Mouse (Mus musculus) brain, embryonic 14.5 days (tissue): ENCODE results near the gene Nfkbiz.

ENCODE experiments used
- CTCF ChIP-seq: fragments of 200-500 bp; IDR thresholded peaks from 2 replicates; pipeline ENCODE4 v1.5.1; 2012; ENCODE audit warnings: inconsistent platforms, mild to moderate bottlenecking, moderate library complexity, borderline replicate concordance; ENCODE audit not compliant: insufficient read depth, insufficient read length; ENCODE audit errors: extremely low read depth
- POLR2A ChIP-seq: fragments of 200-500 bp; IDR thresholded peaks from 2 replicates; pipeline ENCODE4 v1.6.1; 2012; ENCODE audit warnings: mild to moderate bottlenecking, inconsistent platforms, borderline replicate concordance; ENCODE audit not compliant: poor library complexity, insufficient read depth, insufficient read length, severe bottlenecking; ENCODE audit errors: extremely low read depth

DNA sequence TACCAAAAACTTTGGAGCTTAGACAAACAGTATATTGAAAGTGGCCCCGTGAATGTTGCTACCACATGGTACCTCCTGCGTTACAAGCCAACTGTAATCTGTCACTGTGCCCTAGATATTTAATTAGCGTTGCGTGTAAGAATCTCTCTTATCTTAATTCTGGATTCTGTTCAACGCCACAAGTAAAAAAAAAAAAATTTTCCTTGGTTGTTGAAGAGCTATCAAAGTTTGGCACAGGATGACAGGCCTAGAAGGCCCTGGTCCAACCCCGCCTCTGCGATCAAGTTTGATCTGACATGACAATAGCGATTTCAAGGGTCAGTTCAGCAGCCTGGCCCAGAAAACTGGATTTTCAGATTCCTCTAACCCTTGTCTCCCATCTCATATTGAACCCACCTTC, 6.1 kb downstream of the Nfkbiz start:
- TF ChIP-seq POLR2A = no peak
- TF ChIP-seq CTCF = no peak
